Mouse (Mus musculus) liver, adult 2 months (tissue): ENCODE results near the gene Trip6.

Experiments
- CTCF ChIP-seq: fragments of 200-500 bp; IDR thresholded peaks from 2 replicates; pipeline ENCODE4 v1.5.1; 2011; ENCODE audit warnings: low read depth, low read length, control low read depth
- POLR2A ChIP-seq: fragments of 200-500 bp; IDR thresholded peaks from 2 replicates; pipeline ENCODE4 v1.6.1; 2011; ENCODE audit warnings: low read length, control low read depth; ENCODE audit not compliant: insufficient read depth; ENCODE audit errors: extremely low read depth

DNA sequence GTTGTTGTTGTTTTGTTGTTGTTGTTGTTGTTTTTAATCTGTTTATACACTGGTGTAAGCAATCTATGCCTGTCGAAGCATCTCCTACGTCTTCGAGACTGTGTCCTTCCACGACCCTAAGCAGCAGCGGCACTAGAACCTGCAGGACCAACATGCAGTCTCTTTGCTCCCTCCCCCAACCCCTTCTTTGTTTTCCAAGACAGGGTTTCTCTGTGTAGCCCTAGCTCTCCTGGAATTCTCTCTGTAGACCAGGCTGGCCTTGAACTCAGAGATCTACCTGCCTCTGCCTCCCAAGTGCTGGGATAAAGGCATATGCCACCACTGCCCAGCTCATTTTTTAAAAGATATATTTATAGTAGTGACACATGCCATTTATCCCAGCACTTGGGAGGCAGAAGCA, 29.2 kb upstream of the Trip6 start:
- no peak for TF ChIP-seq CTCF
- no peak for TF ChIP-seq POLR2A
